Mouse (Mus musculus): Measurements from ENCODE around the gene Hhat. TPM values are rescaled to one million over a fixed set of nuclear protein-coding genes. Genes with fewer than 3 reads are reported as not detected.

Gene Hhat
- polyA plus RNA-seq, 1 experiment from 2014 or later: 5.6 TPM

GRCm38 (mm10) chr1:192730517-192730916, 40.5 kb downstream of the Hhat start:
- 0 out of 2 replicates have a peak, but pooled peaks cover under 1% of the 10 kb centered on the region for H3K4me1 ChIP-seq (ENCODE audit: control insufficient read depth, insufficient read depth, low read length)
- H3K36me3 ChIP-seq (ENCODE audit: control insufficient read depth, insufficient read depth): no peaks in the 10 kb centered on the region
- H3K9ac ChIP-seq (ENCODE audit: low read length): no peak overlapping the region
- H3K4me2 ChIP-seq (ENCODE audit: low read depth, low read length): no peak overlapping the region
- H3K4me3 ChIP-seq (ENCODE audit: low read length): no peak overlapping the region
- WGBS: 68% methylated on average over 7 of the region's 7 CpGs
- H3K27ac ChIP-seq (ENCODE audit: low read length): no peak overlapping the region
- no peaks in the 10 kb centered on the region for H3K27me3 ChIP-seq (ENCODE audit: control insufficient read depth, insufficient read depth, low read length)
- no peaks in the 10 kb centered on the region for H3K9me3 ChIP-seq (replicated peaks; ENCODE audit: control insufficient read depth, low read length)
- no peak for ATAC-seq (replicated peaks; ENCODE audit: extremely low read depth, insufficient read depth, low FRiP score)

- no peaks in the 10 kb centered on the region for H3K27me3 ChIP-seq (ENCODE audit: control insufficient read depth, insufficient read depth, low read length)
- peak; percentile 28; the same call in 1 of the 2 replicates for ATAC-seq (replicated peaks; ENCODE audit: extremely low read depth, insufficient read depth, low FRiP score)
- no peak overlapping the region for H3K4me3 ChIP-seq (ENCODE audit: low read length)
- H3K9me3 ChIP-seq (replicated peaks; ENCODE audit: control insufficient read depth, low read length): no peaks in the 10 kb centered on the region
- no peak overlapping the region for H3K9ac ChIP-seq (ENCODE audit: low read length)
- 55% methylated on average over 11 of the region's 11 CpGs for WGBS
- no peak overlapping the region for H3K27ac ChIP-seq (ENCODE audit: low read length)
- H3K4me2 ChIP-seq (ENCODE audit: low read depth, low read length): no peak overlapping the region
- H3K36me3 ChIP-seq (ENCODE audit: control insufficient read depth, insufficient read depth): no peaks in the 10 kb centered on the region
- no peaks in the 10 kb centered on the region for H3K4me1 ChIP-seq (ENCODE audit: control insufficient read depth, insufficient read depth, low read length)
Observed at GRCm38 (mm10) chr1:192726996-192727624, 43.9 kb downstream of the Hhat start.

DNA sequence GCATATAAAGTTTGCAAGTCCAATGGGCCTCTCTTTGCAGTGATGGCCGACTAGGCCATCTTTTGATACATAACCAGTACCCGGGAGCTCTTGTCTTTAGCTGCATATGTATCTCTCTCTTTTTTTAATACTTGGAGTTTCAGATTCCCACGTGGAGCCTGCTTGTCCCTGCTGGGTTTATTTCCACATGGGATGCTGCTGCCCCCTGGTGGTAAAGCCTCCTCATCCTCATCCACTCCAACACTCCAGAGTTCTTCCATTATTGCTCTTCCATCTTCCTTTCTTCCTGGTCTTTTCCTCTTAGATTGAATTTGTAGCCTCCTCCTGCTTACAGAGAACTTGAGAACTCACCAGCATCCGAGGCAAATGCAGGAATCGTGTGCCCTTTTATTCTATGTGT, 48.9 kb downstream of the Hhat start:
- no peak overlapping the region for H3K4me3 ChIP-seq (ENCODE audit: low read length)
- 25% methylated on average over 5 of the region's 5 CpGs for WGBS
- no peak overlapping the region for H3K4me2 ChIP-seq (ENCODE audit: low read depth, low read length)
- no peak for ATAC-seq (replicated peaks; ENCODE audit: extremely low read depth, insufficient read depth, low FRiP score)
- no peaks in the 10 kb centered on the region for H3K36me3 ChIP-seq (ENCODE audit: control insufficient read depth, insufficient read depth)
- H3K9ac ChIP-seq (ENCODE audit: low read length): no peak overlapping the region
- no peak overlapping the region for H3K27ac ChIP-seq (ENCODE audit: low read length)
- no peaks in the 10 kb centered on the region for H3K27me3 ChIP-seq (ENCODE audit: control insufficient read depth, insufficient read depth, low read length)
- no peaks in the 10 kb centered on the region for H3K9me3 ChIP-seq (replicated peaks; ENCODE audit: control insufficient read depth, low read length)
- no peaks in the 10 kb centered on the region for H3K4me1 ChIP-seq (ENCODE audit: control insufficient read depth, insufficient read depth, low read length)

DNA sequence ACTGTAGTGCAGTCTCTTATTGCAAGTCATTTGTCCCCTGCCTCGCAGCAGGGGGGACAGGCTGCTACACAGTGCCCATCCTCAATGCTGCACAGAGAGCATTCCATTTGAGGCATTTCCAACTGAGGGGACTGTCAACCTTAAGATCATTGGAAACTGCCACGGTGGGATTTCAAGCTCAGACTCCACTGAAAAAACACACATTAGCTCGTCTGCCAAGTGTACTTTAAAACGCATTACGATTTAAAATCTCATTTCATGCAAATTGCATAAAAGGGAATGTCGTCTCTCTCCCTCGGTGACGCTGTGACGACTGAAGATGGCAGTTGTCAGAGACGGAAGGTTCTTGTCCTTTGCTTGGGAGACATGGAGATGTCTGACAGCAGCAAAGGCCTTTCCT, 50.9 kb downstream of the Hhat start:
- H3K9me3 ChIP-seq (replicated peaks; ENCODE audit: control insufficient read depth, low read length): no peaks in the 10 kb centered on the region
- H3K27ac ChIP-seq (ENCODE audit: low read length): no peak overlapping the region
- no peak overlapping the region for H3K4me2 ChIP-seq (ENCODE audit: low read depth, low read length)
- H3K36me3 ChIP-seq (ENCODE audit: control insufficient read depth, insufficient read depth): no peaks in the 10 kb centered on the region
- ATAC-seq (replicated peaks; ENCODE audit: extremely low read depth, insufficient read depth, low FRiP score): no peak
- H3K4me1 ChIP-seq (ENCODE audit: control insufficient read depth, insufficient read depth, low read length): no peaks in the 10 kb centered on the region
- H3K9ac ChIP-seq (ENCODE audit: low read length): no peak overlapping the region
- no peaks in the 10 kb centered on the region for H3K27me3 ChIP-seq (ENCODE audit: control insufficient read depth, insufficient read depth, low read length)
- WGBS: 83% methylated on average over 10 of the region's 10 CpGs
- no peak overlapping the region for H3K4me3 ChIP-seq (ENCODE audit: low read length)

DNA sequence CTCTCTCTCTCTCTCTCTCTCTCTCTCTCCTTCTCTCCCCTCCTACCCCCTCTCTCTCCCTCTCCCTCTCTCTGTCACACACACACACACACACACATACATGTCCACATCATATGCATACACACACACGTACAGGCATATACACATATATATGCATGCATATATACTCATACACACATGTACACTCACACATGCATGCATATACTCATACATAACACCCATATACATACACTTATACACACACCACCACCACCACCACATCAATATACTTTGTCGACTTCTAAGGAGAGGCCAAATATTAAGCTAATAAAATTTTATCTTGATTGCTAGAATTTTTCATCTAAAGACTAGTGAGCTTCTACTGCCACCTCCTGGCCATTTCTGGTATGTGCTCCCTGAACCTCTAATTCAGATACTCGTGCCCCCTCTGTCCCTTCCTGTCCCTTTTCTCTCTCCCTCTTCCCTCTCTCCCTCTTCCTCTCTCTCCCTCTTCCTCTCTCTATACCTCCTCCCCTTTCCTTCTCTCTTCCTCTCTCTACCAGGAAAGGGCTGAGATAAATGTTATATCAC, 59.2 kb downstream of the Hhat start:
- no peak overlapping the region for H3K4me2 ChIP-seq (ENCODE audit: low read depth, low read length)
- H3K4me1 ChIP-seq (ENCODE audit: control insufficient read depth, insufficient read depth, low read length): no peaks in the 10 kb centered on the region
- no peaks in the 10 kb centered on the region for H3K27me3 ChIP-seq (ENCODE audit: control insufficient read depth, insufficient read depth, low read length)
- H3K4me3 ChIP-seq (ENCODE audit: low read length): no peak overlapping the region
- H3K9ac ChIP-seq (ENCODE audit: low read length): no peak overlapping the region
- no peaks in the 10 kb centered on the region for H3K36me3 ChIP-seq (ENCODE audit: control insufficient read depth, insufficient read depth)
- H3K27ac ChIP-seq (ENCODE audit: low read length): no peak overlapping the region
- no peak for ATAC-seq (replicated peaks; ENCODE audit: extremely low read depth, insufficient read depth, low FRiP score)
- H3K9me3 ChIP-seq (replicated peaks; ENCODE audit: control insufficient read depth, low read length): no peaks in the 10 kb centered on the region
- 32% methylated on average over 3 of the region's 3 CpGs for WGBS

- no peak for ATAC-seq (replicated peaks; ENCODE audit: extremely low read depth, insufficient read depth, low FRiP score)
- Histone ChIP-seq H3K9ac (ENCODE audit: low read length) (no peak overlapping the region), H3K9me3 (replicated peaks; ENCODE audit: control insufficient read depth, low read length) (no peaks in the 10 kb centered on the region; the same call in 1 of the 2 replicates), H3K27ac (ENCODE audit: low read length) (no peak overlapping the region), H3K4me1 (ENCODE audit: control insufficient read depth, insufficient read depth, low read length) (no peaks in the 10 kb centered on the region), H3K36me3 (ENCODE audit: control insufficient read depth, insufficient read depth) (no peaks in the 10 kb centered on the region), H3K4me2 (ENCODE audit: low read depth, low read length) (no peak overlapping the region), H3K27me3 (ENCODE audit: control insufficient read depth, insufficient read depth, low read length) (no peaks in the 10 kb centered on the region), H3K4me3 (ENCODE audit: low read length) (no peak overlapping the region)
- WGBS: 81% methylated on average over 8 of the region's 8 CpGs
Observed at GRCm38 (mm10) chr1:192700339-192701073, 70.5 kb downstream of the Hhat start.

- H3K27ac ChIP-seq (ENCODE audit: low read length): no peak overlapping the region
- no peak overlapping the region for H3K4me2 ChIP-seq (ENCODE audit: low read depth, low read length)
- no peak overlapping the region for H3K4me3 ChIP-seq (ENCODE audit: low read length)
- H3K36me3 ChIP-seq (ENCODE audit: control insufficient read depth, insufficient read depth): no peaks in the 10 kb centered on the region
- H3K27me3 ChIP-seq (ENCODE audit: control insufficient read depth, insufficient read depth, low read length): no peaks in the 10 kb centered on the region
- no peak for ATAC-seq (replicated peaks; ENCODE audit: extremely low read depth, insufficient read depth, low FRiP score)
- 0 out of 2 replicates have a peak, but pooled peaks cover 2% of the 10 kb centered on the region for H3K9me3 ChIP-seq (replicated peaks; ENCODE audit: control insufficient read depth, low read length)
- H3K9ac ChIP-seq (ENCODE audit: low read length): no peak overlapping the region
- no peaks in the 10 kb centered on the region for H3K4me1 ChIP-seq (ENCODE audit: control insufficient read depth, insufficient read depth, low read length)
Observed at GRCm38 (mm10) chr1:192699101-192699500, 71.9 kb downstream of the Hhat start.

DNA sequence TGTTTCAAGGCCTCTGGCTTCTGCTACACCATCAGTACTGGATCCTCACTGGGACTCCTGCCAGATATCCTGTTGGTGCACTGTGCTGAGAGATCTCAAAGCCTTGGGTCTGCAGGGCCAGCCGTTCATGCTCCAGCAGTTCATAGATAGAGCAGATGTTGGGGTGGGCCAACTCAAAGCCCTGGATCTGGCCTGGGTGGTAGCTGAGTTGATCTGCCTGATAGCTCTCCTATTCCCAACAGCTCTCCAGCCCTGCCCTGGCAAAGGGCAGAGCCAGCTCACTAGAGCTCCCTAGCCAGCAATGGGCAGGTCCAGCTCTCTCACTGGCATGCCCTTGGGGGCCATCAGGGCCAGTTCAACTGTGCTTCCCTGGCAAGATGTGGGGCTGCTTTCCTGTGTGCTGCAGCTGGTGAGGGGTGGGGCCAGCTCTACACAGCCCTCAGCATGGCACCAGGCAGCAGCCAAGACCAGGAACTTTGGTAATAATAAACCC, 74.6 kb downstream of the Hhat start:
- H3K27ac ChIP-seq (ENCODE audit: low read length): no peak overlapping the region
- no peaks in the 10 kb centered on the region for H3K36me3 ChIP-seq (ENCODE audit: control insufficient read depth, insufficient read depth)
- no peak overlapping the region for H3K4me2 ChIP-seq (ENCODE audit: low read depth, low read length)
- 35% methylated on average over 1 of the region's 1 CpGs for WGBS
- no peaks in the 10 kb centered on the region for H3K27me3 ChIP-seq (ENCODE audit: control insufficient read depth, insufficient read depth, low read length)
- 0 out of 2 replicates have a peak, but pooled peaks cover 2% of the 10 kb centered on the region for H3K9me3 ChIP-seq (replicated peaks; ENCODE audit: control insufficient read depth, low read length)
- no peak for ATAC-seq (replicated peaks; ENCODE audit: extremely low read depth, insufficient read depth, low FRiP score)
- no peaks in the 10 kb centered on the region for H3K4me1 ChIP-seq (ENCODE audit: control insufficient read depth, insufficient read depth, low read length)
- no peak overlapping the region for H3K9ac ChIP-seq (ENCODE audit: low read length)
- no peak overlapping the region for H3K4me3 ChIP-seq (ENCODE audit: low read length)

- no peaks in the 10 kb centered on the region for H3K27me3 ChIP-seq (ENCODE audit: control insufficient read depth, insufficient read depth, low read length)
- H3K36me3 ChIP-seq (ENCODE audit: control insufficient read depth, insufficient read depth): no peaks in the 10 kb centered on the region
- H3K4me2 ChIP-seq (ENCODE audit: low read depth, low read length): no peak overlapping the region
- H3K4me1 ChIP-seq (ENCODE audit: control insufficient read depth, insufficient read depth, low read length): no peaks in the 10 kb centered on the region
- H3K4me3 ChIP-seq (ENCODE audit: low read length): no peak overlapping the region
- 90% methylated on average over 10 of the region's 10 CpGs for WGBS
- no peak for ATAC-seq (replicated peaks; ENCODE audit: extremely low read depth, insufficient read depth, low FRiP score)
- H3K9ac ChIP-seq (ENCODE audit: low read length): no peak overlapping the region
- H3K27ac ChIP-seq (ENCODE audit: low read length): no peak overlapping the region
- 0 out of 2 replicates have a peak, but pooled peaks cover 2% of the 10 kb centered on the region for H3K9me3 ChIP-seq (replicated peaks; ENCODE audit: control insufficient read depth, low read length)
Observed at GRCm38 (mm10) chr1:192693644-192694043, 77.4 kb downstream of the Hhat start.
